Mouse (Mus musculus): ENCODE measurements around the gene Actr3b.

DNA sequence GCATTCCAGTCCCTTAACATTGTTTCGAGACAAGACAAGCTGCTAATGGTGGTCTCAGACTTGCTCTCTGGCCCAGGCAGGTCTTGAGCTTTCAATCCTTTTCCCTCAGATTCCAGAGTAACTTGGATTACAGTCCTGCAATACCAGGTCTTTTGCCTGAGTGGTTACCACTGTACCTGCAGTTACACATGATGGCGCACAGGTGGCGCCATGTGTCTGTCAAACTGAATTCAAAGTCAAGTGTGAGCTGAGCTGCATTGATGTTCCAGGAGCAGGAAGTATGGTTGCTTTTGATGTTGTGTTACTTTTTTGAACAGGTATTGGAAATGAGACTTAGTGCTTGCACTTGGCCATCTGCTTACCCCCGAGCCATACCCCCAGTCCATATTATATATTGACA is 79.6 kb downstream of the Actr3b start:
- TF ChIP-seq CTCF (IDR thresholded peaks at IDR 0.05; ENCODE audit: borderline replicate concordance, insufficient read depth, low read depth, low read length) (peak; percentile 94), POLR2A (IDR thresholded peaks at IDR 0.05; ENCODE audit: borderline replicate concordance, insufficient read depth, low read length) (no peak)
